Mouse (Mus musculus) kidney, postnatal 14 days (tissue): ENCODE data around the gene Rhox11.
A peak's percentile ranks its signal among the peaks of the same experiment; 100 is the strongest.
"Not testable (repeated sequence)": the region's sequence is repeated elsewhere in the genome, so short reads cannot be mapped to it uniquely, and the experiment has no call there.

ENCODE experiments used
- DNase-seq: peaks from one replicate; pipeline ENCODE4 v3.0.0; 2022; ENCODE audit warnings: mixed read lengths

Rhox11 gene

GRCm38 (mm10) chrX:38085041-38085440, at the start of gene Rhox11:
Gene Rhox11, minus strand, starts transcription at chrX:38085141.
- DNase-seq = no peak

- DNase-seq = no peak
Observed at GRCm38 (mm10) chrX:38121478-38121877, 36.5 kb upstream of the Rhox11 start.

- DNase-seq = no peak
Observed at GRCm38 (mm10) chrX:38120982-38121381, 36.0 kb upstream of the Rhox11 start, which contains the start of gene Rhox13. Gene Rhox13, plus strand, starts transcription at chrX:38121219.

GRCm38 (mm10) chrX:38110807-38111206, 25.9 kb upstream of the Rhox11 start, which contains the start of gene Rhox12:
Gene Rhox12, minus strand, starts transcription at chrX:38110907.
- DNase-seq = no peak

GRCm38 (mm10) chrX:38084226-38084625, 715 bp downstream of the Rhox11 start:
- DNase-seq = peak; percentile 50

- DNase-seq = no peak
Observed at GRCm38 (mm10) chrX:38066175-38066574, 18.8 kb downstream of the Rhox11 start, which contains the start of gene Rhox10. Gene Rhox10, plus strand, starts transcription at chrX:38066475.

GRCm38 (mm10) chrX:38061544-38061943, 23.4 kb downstream of the Rhox11 start:
- no peak for DNase-seq

- not testable (repeated sequence) for DNase-seq
Observed at GRCm38 (mm10) chrX:38043014-38043413, 41.9 kb downstream of the Rhox11 start, which contains the start of gene Btg1-ps2. Gene Btg1-ps2, minus strand, starts transcription at chrX:38043114.

- no peak for DNase-seq
Observed at GRCm38 (mm10) chrX:38039666-38040065, 45.3 kb downstream of the Rhox11 start.

- no peak for DNase-seq
Observed at GRCm38 (mm10) chrX:38033841-38034240, 51.1 kb downstream of the Rhox11 start.
